Mouse (Mus musculus) stomach, postnatal 0 days (tissue): ENCODE data around the gene Msantd3. TPM values are rescaled to one million over a fixed set of nuclear protein-coding genes. Genes with fewer than 3 reads are reported as not detected.

Source experiments
- ATAC-seq: fragments of 200-750 bp; cut with Nextera tagmentation; 2 replicates; pipeline ENCODE4 v1.8.0; 2017; ENCODE audit not compliant: low FRiP score, low TSS enrichment
- DNase-seq: peaks from one replicate; pipeline ENCODE4 v3.0.0-alpha.2; 2016; ENCODE audit warnings: low spot score
- H3K27ac ChIP-seq: fragments of 300-500 bp; sonication (generic); replicated peaks from 2 replicates; pipeline ENCODE4 v1.5.1; 2014; ENCODE audit warnings: mild to moderate bottlenecking, control low read depth
- H3K27me3 ChIP-seq: fragments of 300-500 bp; sonication (generic); 2 replicates; pipeline ENCODE4 v1.6.1; 2014; ENCODE audit warnings: low read length; ENCODE audit not compliant: control insufficient read depth, insufficient read depth
- H3K36me3 ChIP-seq: fragments of 300-500 bp; sonication (generic); 2 replicates; pipeline ENCODE4 v1.6.1; 2014; ENCODE audit warnings: low read length, mixed read lengths; ENCODE audit not compliant: control insufficient read depth, insufficient read depth
- H3K4me1 ChIP-seq: fragments of 300-500 bp; sonication (generic); replicated peaks from 2 replicates; pipeline ENCODE4 v1.6.1; 2014; ENCODE audit warnings: antibody characterized with exemption; ENCODE audit not compliant: control insufficient read depth, insufficient read depth
- H3K4me2 ChIP-seq: fragments of 300-500 bp; sonication (generic); replicated peaks from 2 replicates; pipeline ENCODE4 v1.6.1; 2014; ENCODE audit warnings: low read depth, mild to moderate bottlenecking, control low read depth, moderate library complexity
- H3K4me3 ChIP-seq: fragments of 300-500 bp; sonication (generic); 2 replicates; pipeline ENCODE4 v1.5.1; 2014; ENCODE audit warnings: low read depth, low read length, control low read depth
- H3K9ac ChIP-seq: fragments of 300-500 bp; sonication (generic); 2 replicates; pipeline ENCODE4 v1.6.1; 2014; ENCODE audit warnings: mild to moderate bottlenecking, low read length, control low read depth, mixed read lengths
- H3K9me3 ChIP-seq: fragments of 300-500 bp; sonication (generic); 2 replicates; pipeline ENCODE4 v1.6.1; 2016; ENCODE audit warnings: low read length; ENCODE audit not compliant: control insufficient read depth
- CTCF ChIP-seq: IDR thresholded peaks from 2 replicates; pipeline ENCODE4 v1.5.1; 2016; ENCODE audit warnings: antibody characterized with exemption, low read depth, mild to moderate bottlenecking, moderate library complexity
- EP300 ChIP-seq: optimal IDR thresholded peaks from 2 replicates; pipeline ENCODE3; 2016; ENCODE audit warnings: antibody characterized with exemption
- WGBS: fragments of 180-500 bp; shearing (Covaris S2); extraction: QIAGEN DNeasy Blood & Tissue Kit; methylation state at CpG from one replicate; pipeline ENCODE4 v1.1.7; 2014; 5-methylcytosine and 5-hydroxymethylcytosine counted together
- polyA plus RNA-seq: library from polyadenylated mRNA; unstranded; fragments of >200 nt; fragmentation: Nextera tagmentation; extraction: Ambion mirVana; gene quantifications from 2 replicates; pipeline ENCODE4 v1.2.1, GENCODE M21; 2015

Msantd3 gene
- polyA plus RNA-seq, 1 experiment from 2014 or later: 11.0 TPM

- Histone ChIP-seq H3K4me1 (no peaks in the 10 kb centered on the region; the same call in none of the 2 replicates), H3K27ac (no peak overlapping the region), H3K4me3 (peak overlapping the region; percentile 70), H3K9ac (peak overlapping the region; percentile 94; the same call in 1 of the 2 replicates), H3K4me2 (peak overlapping the region; percentile 76), H3K36me3 (no peaks in the 10 kb centered on the region), H3K27me3 (no peaks in the 10 kb centered on the region), H3K9me3 (no peaks in the 10 kb centered on the region)
- ATAC-seq: no peak
- 25% methylated on average over 15 of the region's 15 CpGs for WGBS
- TF ChIP-seq CTCF: no peak
- no peak for TF ChIP-seq EP300
- peak; percentile 12 for DNase-seq
These were observed 2.0 kb downstream of the Msantd3 start for GRCm38 (mm10) chr4:48541526-48542250.

- Histone ChIP-seq H3K4me1 (no peaks in the 10 kb centered on the region; the same call in none of the 2 replicates), H3K9me3 (no peaks in the 10 kb centered on the region), H3K9ac (no peak overlapping the region), H3K4me2 (peak overlapping the region; percentile 76; the same call in 1 of the 2 replicates), H3K36me3 (no peaks in the 10 kb centered on the region), H3K4me3 (no peak overlapping the region), H3K27ac (no peak overlapping the region), H3K27me3 (no peaks in the 10 kb centered on the region)
- DNase-seq (peak; percentile 11), ATAC-seq (no peak)
- 26% methylated on average over 5 of the region's 5 CpGs for WGBS
- no peak for TF ChIP-seq CTCF
- TF ChIP-seq EP300: no peak
These were observed 2.6 kb downstream of the Msantd3 start for GRCm38 (mm10) chr4:48542351-48542750.

- H3K36me3 ChIP-seq: no peaks in the 10 kb centered on the region
- no peak for TF ChIP-seq EP300
- no peaks in the 10 kb centered on the region for H3K27me3 ChIP-seq
- WGBS: 51% methylated on average over 6 of the region's 6 CpGs
- ATAC-seq (no peak), DNase-seq (peak; percentile 7)
- H3K9ac ChIP-seq: no peak overlapping the region
- H3K4me3 ChIP-seq: no peak overlapping the region
- H3K4me2 ChIP-seq: no peak overlapping the region
- no peak overlapping the region for H3K27ac ChIP-seq
- no peaks in the 10 kb centered on the region for H3K9me3 ChIP-seq
- no peaks in the 10 kb centered on the region; the same call in none of the 2 replicates for H3K4me1 ChIP-seq
These were observed 3.5 kb downstream of the Msantd3 start for GRCm38 (mm10) chr4:48543071-48543865.

- DNase-seq (no peak), ATAC-seq (no peak)
- H3K27me3 ChIP-seq: no peaks in the 10 kb centered on the region
- no peak overlapping the region for H3K4me2 ChIP-seq
- H3K36me3 ChIP-seq: no peaks in the 10 kb centered on the region
- WGBS: 84% methylated on average over 8 of the region's 8 CpGs
- no peak overlapping the region for H3K9ac ChIP-seq
- H3K9me3 ChIP-seq: no peaks in the 10 kb centered on the region
- no peak overlapping the region for H3K4me3 ChIP-seq
- TF ChIP-seq EP300 (no peak), CTCF (no peak)
- H3K4me1 ChIP-seq: no peaks in the 10 kb centered on the region; the same call in none of the 2 replicates
- H3K27ac ChIP-seq: no peak overlapping the region
These were observed 4.4 kb downstream of the Msantd3 start for GRCm38 (mm10) chr4:48544141-48544540.

DNA sequence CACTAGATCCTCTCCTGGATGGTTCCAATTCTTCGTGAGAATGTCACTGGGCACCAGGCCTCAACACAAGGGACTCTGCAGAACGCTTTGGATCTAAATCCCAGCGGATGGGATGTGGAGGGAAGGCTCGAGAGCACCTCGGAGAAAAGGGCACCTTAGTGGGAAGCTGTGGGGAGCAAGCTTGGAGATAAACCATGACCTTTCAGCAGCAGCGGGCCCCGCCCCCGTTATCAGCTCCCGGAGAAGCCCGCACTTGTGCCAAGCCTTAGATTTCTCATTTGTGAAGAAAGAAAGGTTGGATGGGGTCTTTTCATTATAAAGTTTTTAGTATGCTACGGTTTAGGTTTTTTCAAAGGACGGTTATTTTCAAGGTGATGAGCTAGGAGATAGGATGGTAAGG lies 6.2 kb downstream of the Msantd3 start:
- no peak for DNase-seq
- H3K9me3 ChIP-seq: no peaks in the 10 kb centered on the region
- ATAC-seq: no peak
- TF ChIP-seq EP300: no peak
- TF ChIP-seq CTCF: no peak
- H3K27ac ChIP-seq: no peak overlapping the region
- no peaks in the 10 kb centered on the region for H3K36me3 ChIP-seq
- 49% methylated on average over 12 of the region's 12 CpGs for WGBS
- no peak overlapping the region for H3K4me2 ChIP-seq
- no peaks in the 10 kb centered on the region for H3K27me3 ChIP-seq
- H3K4me3 ChIP-seq: no peak overlapping the region
- no peak overlapping the region for H3K9ac ChIP-seq
- no peaks in the 10 kb centered on the region; the same call in none of the 2 replicates for H3K4me1 ChIP-seq
